Mouse (Mus musculus) embryonic facial prominence, embryonic 13.5 days (tissue): Measurements from ENCODE around the gene Ggps1. TPM values are rescaled to one million over a fixed set of nuclear protein-coding genes. Genes with fewer than 3 reads are reported as not detected.

Experiments
- ATAC-seq: fragments of 200-750 bp; cut with Nextera tagmentation; 2 replicates; pipeline ENCODE4 v1.8.0; 2017; ENCODE audit warnings: low read depth; ENCODE audit not compliant: insufficient number of reproducible peaks, insufficient read depth, low FRiP score, low TSS enrichment
- H3K27ac ChIP-seq: fragments of 300-500 bp; sonication (generic); 2 replicates; pipeline ENCODE4 v1.5.1; 2015; ENCODE audit warnings: moderate library complexity, mild to moderate bottlenecking, inconsistent platforms
- H3K27me3 ChIP-seq: fragments of 300-500 bp; sonication (generic); 2 replicates; pipeline ENCODE4 v1.6.1; 2015; ENCODE audit warnings: mild to moderate bottlenecking, inconsistent platforms
- H3K36me3 ChIP-seq: fragments of 300-500 bp; sonication (generic); 2 replicates; pipeline ENCODE4 v1.6.1; 2015; ENCODE audit warnings: mild to moderate bottlenecking, inconsistent platforms
- H3K4me1 ChIP-seq: fragments of 300-500 bp; sonication (generic); 2 replicates; pipeline ENCODE4 v1.6.1; 2015; ENCODE audit warnings: inconsistent platforms
- H3K4me2 ChIP-seq: fragments of 300-500 bp; sonication (generic); 2 replicates; pipeline ENCODE4 v1.6.1; 2015; ENCODE audit warnings: moderate library complexity, mild to moderate bottlenecking, inconsistent platforms
- H3K4me3 ChIP-seq: fragments of 300-500 bp; sonication (generic); 2 replicates; pipeline ENCODE4 v1.5.1; 2015; ENCODE audit warnings: mild to moderate bottlenecking, inconsistent platforms
- H3K9ac ChIP-seq: fragments of 300-500 bp; sonication (generic); 2 replicates; pipeline ENCODE4 v1.6.1; 2015; ENCODE audit warnings: mild to moderate bottlenecking, inconsistent platforms
- H3K9me3 ChIP-seq: fragments of 300-500 bp; sonication (generic); 2 replicates; pipeline ENCODE4 v1.6.1; 2016; ENCODE audit warnings: inconsistent platforms
- WGBS: fragments of 180-500 bp; shearing (Covaris S2); methylation state at CpG from one replicate; pipeline ENCODE4 v1.1.7; 2015; ENCODE audit warnings: mixed read lengths; 5-methylcytosine and 5-hydroxymethylcytosine counted together
- polyA plus RNA-seq: library from polyadenylated mRNA; unstranded; fragments of >200 nt; fragmentation: Nextera tagmentation; extraction: Ambion mirVana; gene quantifications from 2 replicates; pipeline ENCODE4 v1.2.1, GENCODE M21; 2015

The Ggps1 gene
- polyA plus RNA-seq, 1 experiment from 2014 or later, result 56.3 TPM

GRCm38 (mm10) chr13:14011454-14011995 is 51.8 kb downstream of the Ggps1 start:
- peaks cover 51% of the 10 kb centered on the region for H3K36me3 ChIP-seq
- H3K4me2 ChIP-seq, result no peak overlapping the region
- H3K4me3 ChIP-seq, result no peak overlapping the region
- no peaks in the 10 kb centered on the region for H3K27me3 ChIP-seq
- 96% methylated on average over 4 of the region's 4 CpGs for WGBS
- no peaks in the 10 kb centered on the region for H3K4me1 ChIP-seq
- no peaks in the 10 kb centered on the region for H3K9me3 ChIP-seq
- H3K9ac ChIP-seq, result no peak overlapping the region
- H3K27ac ChIP-seq, result no peak overlapping the region
- ATAC-seq, result 0 out of 2 replicates have a peak, but pooled peaks have one; percentile 10

GRCm38 (mm10) chr13:14006056-14006455 is 57.2 kb downstream of the Ggps1 start:
- 64% methylated on average over 2 of the region's 2 CpGs for WGBS
- Histone ChIP-seq H3K27me3 (no peaks in the 10 kb centered on the region), H3K9me3 (no peaks in the 10 kb centered on the region), H3K4me2 (no peak overlapping the region), H3K4me3 (no peak overlapping the region), H3K27ac (no peak overlapping the region), H3K36me3 (peaks cover 66% of the 10 kb centered on the region), H3K4me1 (no peaks in the 10 kb centered on the region), H3K9ac (no peak overlapping the region)
- no peak for ATAC-seq

GRCm38 (mm10) chr13:14004999-14005398 is 58.3 kb downstream of the Ggps1 start:
- H3K9me3 ChIP-seq, result no peaks in the 10 kb centered on the region
- H3K27ac ChIP-seq, result no peak overlapping the region
- no peak overlapping the region for H3K9ac ChIP-seq
- WGBS, result 93% methylated on average over 5 of the region's 5 CpGs
- H3K4me1 ChIP-seq, result no peaks in the 10 kb centered on the region
- ATAC-seq, result no peak
- peaks cover 77% of the 10 kb centered on the region for H3K36me3 ChIP-seq
- no peak overlapping the region for H3K4me2 ChIP-seq
- H3K4me3 ChIP-seq, result no peak overlapping the region
- H3K27me3 ChIP-seq, result no peaks in the 10 kb centered on the region

GRCm38 (mm10) chr13:14004086-14004485 is 59.2 kb downstream of the Ggps1 start:
- no peak overlapping the region for H3K4me3 ChIP-seq
- H3K9me3 ChIP-seq, result no peaks in the 10 kb centered on the region
- H3K27me3 ChIP-seq, result no peaks in the 10 kb centered on the region
- H3K4me2 ChIP-seq, result no peak overlapping the region
- H3K4me1 ChIP-seq, result no peaks in the 10 kb centered on the region
- peaks cover 78% of the 10 kb centered on the region for H3K36me3 ChIP-seq
- no peak overlapping the region for H3K27ac ChIP-seq
- H3K9ac ChIP-seq, result no peak overlapping the region
- WGBS, result 83% methylated on average over 4 of the region's 4 CpGs
- ATAC-seq, result no peak

- Histone ChIP-seq H3K27me3 (no peaks in the 10 kb centered on the region), H3K9me3 (no peaks in the 10 kb centered on the region), H3K4me3 (no peak overlapping the region), H3K27ac (no peak overlapping the region), H3K4me1 (no peaks in the 10 kb centered on the region), H3K9ac (no peak overlapping the region), H3K36me3 (peaks cover 81% of the 10 kb centered on the region), H3K4me2 (no peak overlapping the region)
- WGBS, result 72% methylated on average over 2 of the region's 2 CpGs
- ATAC-seq, result no peak
Observed at GRCm38 (mm10) chr13:14002706-14003105, 60.6 kb downstream of the Ggps1 start.

Other genes starting within 250 kb of the Ggps1 start
- gene B3galnt2, start 109.0 kb downstream of the Ggps1 start, polyA plus RNA-seq, result 37.6 and 40.6 TPM in 2 replicates
- 62.7 and 69.7 TPM in 2 replicates for gene Tbce, start 23.9 kb downstream of the Ggps1 start, polyA plus RNA-seq
- 105 and 106 TPM in 2 replicates for gene Arid4b, start 256 bp downstream of the Ggps1 start, polyA plus RNA-seq